Mouse (Mus musculus) lung, adult 2 months (tissue): ENCODE results near the gene Slc12a5.

Experiments used
- CTCF ChIP-seq: fragments of 200-500 bp; IDR thresholded peaks from 2 replicates; pipeline ENCODE4 v1.5.1; 2011; ENCODE audit warnings: mild to moderate bottlenecking, low read length, control low read depth; ENCODE audit not compliant: insufficient read depth
- POLR2A ChIP-seq: fragments of 200-500 bp; IDR thresholded peaks from 2 replicates; pipeline ENCODE4 v1.6.1; 2011; ENCODE audit warnings: low read depth, mild to moderate bottlenecking, control low read depth, low read length, borderline replicate concordance; ENCODE audit errors: extremely low read depth

DNA sequence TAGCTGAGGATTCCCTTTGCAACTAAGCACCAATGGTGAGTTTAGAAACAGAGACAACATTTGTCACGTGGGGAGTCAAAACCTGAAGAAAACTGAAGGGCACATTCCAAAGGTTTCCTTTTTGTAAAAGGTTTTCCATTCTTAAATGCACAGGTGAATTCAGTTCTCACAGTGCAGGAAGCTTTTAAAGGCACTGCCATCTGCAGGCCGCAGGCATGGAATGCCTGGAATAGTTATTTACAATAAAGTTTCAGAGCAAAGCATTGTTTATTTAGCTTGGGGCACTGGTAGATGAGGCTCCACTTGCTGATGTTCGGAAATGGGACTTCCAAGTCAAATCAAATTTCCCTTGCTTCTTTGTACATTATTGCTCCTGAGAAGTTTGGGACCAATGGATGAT is 71.9 kb downstream of the Slc12a5 start:
- no peak for TF ChIP-seq POLR2A
- 0 out of 2 replicates have a peak, but pooled peaks have one; percentile 21 for TF ChIP-seq CTCF
